Mouse (Mus musculus) E14TG2a.4 (cell line): Measurements from ENCODE around the gene Itpr2.

ENCODE experiments used
- H3K27me3 ChIP-seq: 2 replicates; pipeline ENCODE4 v1.6.1; 2014; ENCODE audit warnings: low read length, control low read depth; ENCODE audit not compliant: insufficient read depth
- H3K36me3 ChIP-seq: 2 replicates; pipeline ENCODE4 v1.6.1; 2014; ENCODE audit warnings: low read length, control low read depth; ENCODE audit not compliant: insufficient read depth
- H3K4me1 ChIP-seq: replicated peaks from 2 replicates; pipeline ENCODE4 v1.6.1; 2014; ENCODE audit warnings: low read depth, low read length, control low read depth
- H3K4me3 ChIP-seq: replicated peaks from 2 replicates; pipeline ENCODE4 v1.5.1; 2014; ENCODE audit warnings: mild to moderate bottlenecking, low read length
- H3K9me3 ChIP-seq: 2 replicates; pipeline ENCODE4 v1.6.1; 2014; ENCODE audit warnings: low read length, control low read depth
- CTCF ChIP-seq: conservative IDR thresholded peaks from 2 replicates; pipeline ENCODE4 v1.5.1; 2014; ENCODE audit warnings: low read length
- NANOG ChIP-seq: IDR thresholded peaks from 2 replicates; pipeline ENCODE4 v1.6.1; 2014; ENCODE audit warnings: borderline replicate concordance, low read length, mixed read lengths
- POU5F1 ChIP-seq: IDR thresholded peaks from 2 replicates; pipeline ENCODE4 v1.6.1; 2014; ENCODE audit warnings: low read length, borderline replicate concordance

Gene Itpr2

GRCm38 (mm10) chr6:146535501-146535900 is 33.5 kb upstream of the Itpr2 start:
- no peak for TF ChIP-seq NANOG
- TF ChIP-seq POU5F1 = no peak
- Histone ChIP-seq H3K4me1 (no peaks in the 10 kb centered on the region), H3K27me3 (peaks cover 4% of the 10 kb centered on the region; the same call in 1 of the 2 replicates), H3K9me3 (no peaks in the 10 kb centered on the region), H3K36me3 (no peaks in the 10 kb centered on the region), H3K4me3 (no peak overlapping the region)

DNA sequence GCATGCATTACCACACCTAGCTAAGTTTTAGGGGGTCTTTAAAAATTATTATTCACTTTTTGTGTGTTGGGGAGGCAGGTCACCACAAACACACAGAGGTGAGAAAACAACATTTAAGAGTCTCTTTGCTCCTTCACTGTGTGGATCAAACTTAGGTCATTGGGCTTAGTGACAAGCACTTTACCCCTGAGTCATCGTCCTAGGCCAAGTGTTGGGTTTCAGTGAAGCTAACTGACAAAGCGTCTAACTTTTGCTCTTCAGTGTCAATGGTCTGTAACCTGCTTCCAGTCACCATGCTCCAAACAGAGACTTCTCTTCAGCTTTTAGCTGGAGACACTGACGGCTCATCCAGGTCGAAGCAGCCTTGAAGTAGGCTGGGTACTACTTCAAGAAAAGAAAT is 31.1 kb upstream of the Itpr2 start:
- Histone ChIP-seq H3K27me3 (no peaks in the 10 kb centered on the region; the same call in 1 of the 2 replicates), H3K4me3 (no peak overlapping the region), H3K4me1 (no peaks in the 10 kb centered on the region), H3K36me3 (no peaks in the 10 kb centered on the region), H3K9me3 (no peaks in the 10 kb centered on the region)
- TF ChIP-seq CTCF (no peak), POU5F1 (no peak), NANOG (no peak)

DNA sequence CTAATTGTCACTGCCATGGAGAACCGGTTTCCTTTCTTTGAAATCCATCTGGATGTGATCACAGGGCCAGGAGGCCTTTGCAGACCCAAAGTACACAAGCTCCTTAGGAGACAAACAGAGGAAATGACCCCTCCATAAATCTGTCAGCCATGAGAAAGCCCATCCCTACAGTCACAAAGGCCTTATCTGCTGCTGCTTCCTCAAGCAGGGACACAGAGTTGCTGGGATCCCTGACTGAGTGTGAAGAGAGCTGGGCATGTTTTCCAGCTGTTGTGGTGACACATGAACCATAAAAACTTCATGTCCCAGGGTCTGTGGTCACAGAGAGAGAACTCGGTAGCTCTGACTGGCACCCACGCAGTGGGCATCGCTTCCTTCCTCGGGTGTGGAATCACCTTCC is 28.7 kb upstream of the Itpr2 start:
- Histone ChIP-seq H3K36me3 (no peaks in the 10 kb centered on the region), H3K4me3 (no peak overlapping the region), H3K27me3 (no peaks in the 10 kb centered on the region), H3K9me3 (no peaks in the 10 kb centered on the region), H3K4me1 (no peaks in the 10 kb centered on the region)
- TF ChIP-seq NANOG = no peak
- TF ChIP-seq CTCF = no peak
- TF ChIP-seq POU5F1 = no peak

GRCm38 (mm10) chr6:146530363-146530762 is 28.3 kb upstream of the Itpr2 start:
- no peaks in the 10 kb centered on the region for H3K4me1 ChIP-seq
- H3K27me3 ChIP-seq = no peaks in the 10 kb centered on the region
- TF ChIP-seq NANOG (no peak), CTCF (no peak), POU5F1 (no peak)
- H3K9me3 ChIP-seq = no peaks in the 10 kb centered on the region
- H3K36me3 ChIP-seq = no peaks in the 10 kb centered on the region
- H3K4me3 ChIP-seq = no peak overlapping the region

- Histone ChIP-seq H3K4me3 (no peak overlapping the region), H3K4me1 (no peaks in the 10 kb centered on the region), H3K36me3 (no peaks in the 10 kb centered on the region), H3K27me3 (no peaks in the 10 kb centered on the region), H3K9me3 (0 out of 2 replicates have a peak, but pooled peaks cover 2% of the 10 kb centered on the region)
- no peak for TF ChIP-seq NANOG
- TF ChIP-seq CTCF = no peak
- no peak for TF ChIP-seq POU5F1
These were observed 25.5 kb upstream of the Itpr2 start for GRCm38 (mm10) chr6:146527537-146527936.

GRCm38 (mm10) chr6:146525500-146525899 is 23.5 kb upstream of the Itpr2 start:
- TF ChIP-seq POU5F1 = no peak
- no peak for TF ChIP-seq CTCF
- TF ChIP-seq NANOG = no peak
- H3K4me3 ChIP-seq = no peak overlapping the region
- no peaks in the 10 kb centered on the region for H3K27me3 ChIP-seq
- H3K9me3 ChIP-seq = 0 out of 2 replicates have a peak, but pooled peaks cover 2% of the 10 kb centered on the region
- H3K4me1 ChIP-seq = no peaks in the 10 kb centered on the region
- no peaks in the 10 kb centered on the region for H3K36me3 ChIP-seq

- Histone ChIP-seq H3K27me3 (no peaks in the 10 kb centered on the region), H3K4me1 (no peaks in the 10 kb centered on the region), H3K36me3 (no peaks in the 10 kb centered on the region), H3K9me3 (0 out of 2 replicates have a peak, but pooled peaks cover 2% of the 10 kb centered on the region), H3K4me3 (no peak overlapping the region)
- no peak for TF ChIP-seq NANOG
- no peak for TF ChIP-seq POU5F1
- no peak for TF ChIP-seq CTCF
These were observed 19.6 kb upstream of the Itpr2 start for GRCm38 (mm10) chr6:146521456-146522245.

GRCm38 (mm10) chr6:146519019-146519418 is 17.0 kb upstream of the Itpr2 start:
- Histone ChIP-seq H3K36me3 (no peaks in the 10 kb centered on the region), H3K4me1 (no peaks in the 10 kb centered on the region), H3K9me3 (no peaks in the 10 kb centered on the region), H3K4me3 (no peak overlapping the region), H3K27me3 (no peaks in the 10 kb centered on the region)
- no peak for TF ChIP-seq NANOG
- no peak for TF ChIP-seq POU5F1
- TF ChIP-seq CTCF = no peak
